ENCODE assay signal across 9 mouse cellular contexts in genomic region chr2:164942692-164943290, GRCm38 (mm10). TPM values are rescaled to one million over a fixed set of nuclear protein-coding genes. Genes with fewer than 3 reads are reported as not detected.
DNase-seq lines count a peak whose midpoint lies in the region; ATAC-seq and TF ChIP-seq lines count a peak whose summit lies in the region.
"Had no signal": no experiment of that assay in that cellular context is flagged by ENCODE, and none has a peak within 500 bp of the region (broad histone marks: within the 10 kb centered on the region; RNA-seq: fewer than 3 reads in every experiment).

No protein-coding gene starts in this region.

- peak overlapping the region; percentile 43 for H3K4me3 ChIP-seq in bone marrow, adult 2 months (replicated peaks; ENCODE audit: control insufficient read depth, low read depth, low read length)
- H3K4me3 ChIP-seq in megakaryocyte, embryonic 14.5 days (replicated peaks), result peak overlapping the region; percentile 23
- no peak overlapping the region for H3K4me3 ChIP-seq in hindbrain, embryonic 11.5 days (ENCODE audit: low read depth, low read length)
- H3K4me3 ChIP-seq: erythroblast, embryonic 14.5 days had no signal

- H3K4me1 ChIP-seq in bone marrow, adult 2 months (ENCODE audit: control insufficient read depth, insufficient read depth, low read length), result peaks cover 8% of the 10 kb centered on the region
- H3K4me1 ChIP-seq in megakaryocyte, embryonic 14.5 days, result peaks cover 72% of the 10 kb centered on the region
- H3K4me1 ChIP-seq in hindbrain, embryonic 11.5 days (replicated peaks; ENCODE audit: control insufficient read depth, insufficient read depth, low read length), result peaks cover 7% of the 10 kb centered on the region; the same call in 1 of the 2 replicates

- H3K27ac ChIP-seq in bone marrow, adult 2 months (ENCODE audit: control insufficient read depth, insufficient read depth, low read depth, low read length, poor library complexity), result peak overlapping the region; percentile 64
- H3K27ac ChIP-seq in hindbrain, embryonic 11.5 days (ENCODE audit: low read depth, low read length), result no peak overlapping the region

- TF ChIP-seq POLR2A in bone marrow, adult 2 months (IDR thresholded peaks at IDR 0.05; ENCODE audit: borderline replicate concordance, control insufficient read depth, low read depth, low read length), result no peak

- no peaks in the 10 kb centered on the region for H3K36me3 ChIP-seq in megakaryocyte, embryonic 14.5 days (replicated peaks; ENCODE audit: low read length)
- no peaks in the 10 kb centered on the region for H3K36me3 ChIP-seq in hindbrain, embryonic 11.5 days (ENCODE audit: control insufficient read depth, insufficient read depth, low read length)

- peaks cover 93% of the 10 kb centered on the region for H3K27me3 ChIP-seq in megakaryocyte, embryonic 14.5 days (replicated peaks)
- peaks cover 33% of the 10 kb centered on the region for H3K27me3 ChIP-seq in hindbrain, embryonic 11.5 days (ENCODE audit: control insufficient read depth, insufficient read depth, low read length)

- WGBS in bone marrow, adult 2 months, result 3% methylated on average over 5 of the region's 5 CpGs
- WGBS in hindbrain, embryonic 11.5 days, result 18% methylated on average over 5 of the region's 5 CpGs

- peak; percentile 43 to 62 for DNase-seq in spleen, adult 18-20 months
- no peak for DNase-seq in spleen, adult 12 weeks (ENCODE audit: low spot score)
- no peak for DNase-seq in adipocyte (ENCODE audit: low spot score)
- DNase-seq in ovary, postnatal 14 days (ENCODE audit: low spot score), result no peak
- no peak for DNase-seq in hindbrain, embryonic 11.5 days (ENCODE audit: low spot score)

- no peak overlapping the region for H3K9ac ChIP-seq in hindbrain, embryonic 11.5 days (ENCODE audit: low read depth, low read length)

- no peak for ATAC-seq in hindbrain, embryonic 11.5 days (ENCODE audit: low FRiP score)
- ATAC-seq: midbrain, embryonic 16.5 days had no signal

- H3K4me2 ChIP-seq in hindbrain, embryonic 11.5 days (replicated peaks; ENCODE audit: low read depth, low read length), result no peak overlapping the region

- 0 out of 2 replicates have a peak, but pooled peaks cover 2% of the 10 kb centered on the region for H3K9me3 ChIP-seq in megakaryocyte, embryonic 14.5 days
- H3K9me3 ChIP-seq in hindbrain, embryonic 11.5 days (ENCODE audit: control insufficient read depth, low read length), result no peaks in the 10 kb centered on the region

- TF ChIP-seq CTCF in bone marrow, adult 2 months (IDR thresholded peaks at IDR 0.05; ENCODE audit: control insufficient read depth, insufficient read depth, low read length), result no peak

RNA-seq across cellular contexts. Expression of gene Mmp9, which starts 2.2 kb away (rescaled TPM):
- polyA plus RNA-seq in bone marrow, adult 2 months (2011; ENCODE audit: insufficient read depth, insufficient read length, low replicate concordance, missing spikeins), result 173 and 363 TPM in 2 replicates
- polyA plus RNA-seq in megakaryocyte, embryonic 14.5 days (2012; ENCODE audit: insufficient read depth, low replicate concordance), result 2.4 TPM in 1 of 2 replicates, not detected in the other
- 1.3 TPM in 2 replicates for polyA plus RNA-seq in hindbrain, embryonic 11.5 days (2014; fragmentation: Nextera tagmentation; extraction: Ambion mirVana)
- polyA plus RNA-seq: erythroblast, embryonic 14.5 days had no signal

RNA-seq across cellular contexts. Expression of gene Slc12a5, which starts 17.8 kb away (rescaled TPM):
- 3.6 and 5.1 TPM in 2 replicates for polyA plus RNA-seq in bone marrow, adult 2 months (2011; ENCODE audit: insufficient read depth, insufficient read length, low replicate concordance, missing spikeins)
- polyA plus RNA-seq in megakaryocyte, embryonic 14.5 days (2012; ENCODE audit: insufficient read depth, low replicate concordance), result 0.47 and 0.89 TPM in 2 replicates
- 7.4 and 7.5 TPM in 2 replicates for polyA plus RNA-seq in hindbrain, embryonic 11.5 days (2014; fragmentation: Nextera tagmentation; extraction: Ambion mirVana)
- polyA plus RNA-seq: erythroblast, embryonic 14.5 days had no signal

RNA-seq across cellular contexts. Expression of gene Zfp335, which starts 31.2 kb away (rescaled TPM):
- polyA plus RNA-seq in bone marrow, adult 2 months (2011; ENCODE audit: insufficient read depth, insufficient read length, low replicate concordance, missing spikeins), result 17.1 and 35.2 TPM in 2 replicates
- 21.8 and 45.9 TPM in 2 replicates for polyA plus RNA-seq in megakaryocyte, embryonic 14.5 days (2012; ENCODE audit: insufficient read depth, low replicate concordance)
- 8.6 and 8.8 TPM in 2 replicates for polyA plus RNA-seq in hindbrain, embryonic 11.5 days (2014; fragmentation: Nextera tagmentation; extraction: Ambion mirVana)

Comparison
In these comparisons a context has a peak if more than half of its experiments do, and no peak if none do; other contexts are left out.
1. DNase-seq: peak in spleen, adult 18-20 months (2 of 2); none in spleen, adult 12 weeks (single experiment), adipocyte (single experiment), ovary, postnatal 14 days (single experiment) and hindbrain, embryonic 11.5 days (single experiment).
2. RNA of gene Mmp9, which starts 2.2 kb away (polyA plus RNA-seq): 173 to 363 TPM in bone marrow, adult 2 months; 2.4 TPM in megakaryocyte, embryonic 14.5 days and 1.3 TPM in hindbrain, embryonic 11.5 days; every median in the first group is over 10 times any median in the second.